Mouse (Mus musculus): Measurements from ENCODE around the gene Rtf1. TPM values are rescaled to one million over a fixed set of nuclear protein-coding genes. Genes with fewer than 3 reads are reported as not detected.
A peak's percentile ranks its signal among the peaks of the same experiment; 100 is the strongest.

The Rtf1 gene
- polyA plus RNA-seq, 1 experiment from 2014 or later = 46.1 TPM

GRCm38 (mm10) chr2:119741581-119742411 lies 66.9 kb downstream of the Rtf1 start, which contains the start of gene Itpka:
Gene Itpka, plus strand, starts transcription at chr2:119742337.
- H3K4me3 ChIP-seq (ENCODE audit: low read depth, low read length) = peak within 1 kb of the TSS; percentile 47
- ATAC-seq (ENCODE audit: insufficient number of reproducible peaks, low FRiP score, low TSS enrichment, low read depth) = peak; percentile 79
- DNase-seq (ENCODE audit: low spot score) = peak; percentile 85
- H3K27ac ChIP-seq (replicated peaks; ENCODE audit: low read depth, low read length) = peak within 1 kb of the TSS; percentile 36; the same call in 1 of the 2 replicates
- under 1% methylated on average over 49 of the region's 53 CpGs for WGBS
- no peaks in the 10 kb centered on the region for H3K9me3 ChIP-seq (ENCODE audit: control insufficient read depth, low read length)
- H3K9ac ChIP-seq (ENCODE audit: low read length) = peak within 1 kb of the TSS; percentile 60
- H3K4me1 ChIP-seq (ENCODE audit: control insufficient read depth, insufficient read depth, low read length) = peaks cover 14% of the 10 kb centered on the region
- H3K36me3 ChIP-seq (ENCODE audit: control insufficient read depth, insufficient read depth, low read length) = no peaks in the 10 kb centered on the region
- peaks cover 37% of the 10 kb centered on the region for H3K27me3 ChIP-seq (ENCODE audit: control insufficient read depth, insufficient read depth, low read length)
- peak within 1 kb of the TSS; percentile 98 for H3K4me2 ChIP-seq (ENCODE audit: low read depth, severe bottlenecking)

- Histone ChIP-seq H3K27me3 (ENCODE audit: control insufficient read depth, insufficient read depth, low read length) (peaks cover 35% of the 10 kb centered on the region), H3K4me1 (ENCODE audit: control insufficient read depth, insufficient read depth, low read length) (peaks cover 14% of the 10 kb centered on the region), H3K4me3 (ENCODE audit: low read depth, low read length) (peak overlapping the region; percentile 47), H3K9ac (ENCODE audit: low read length) (peak overlapping the region; percentile 60), H3K9me3 (ENCODE audit: control insufficient read depth, low read length) (no peaks in the 10 kb centered on the region), H3K27ac (replicated peaks; ENCODE audit: low read depth, low read length) (no peak overlapping the region), H3K36me3 (ENCODE audit: control insufficient read depth, insufficient read depth, low read length) (no peaks in the 10 kb centered on the region), H3K4me2 (ENCODE audit: low read depth, severe bottlenecking) (peak overlapping the region; percentile 98)
- peak; percentile 13; the same call in 1 of the 2 replicates for ATAC-seq (ENCODE audit: insufficient number of reproducible peaks, low FRiP score, low TSS enrichment, low read depth)
- DNase-seq (ENCODE audit: low spot score) = peak; percentile 67
- WGBS = under 1% methylated on average over 70 of the region's 70 CpGs
Observed at GRCm38 (mm10) chr2:119742461-119743175, 67.8 kb downstream of the Rtf1 start.

- DNase-seq (ENCODE audit: low spot score) = no peak
- peak overlapping the region; percentile 98 for H3K4me2 ChIP-seq (ENCODE audit: low read depth, severe bottlenecking)
- WGBS = 11% methylated on average over 26 of the region's 31 CpGs
- H3K4me1 ChIP-seq (ENCODE audit: control insufficient read depth, insufficient read depth, low read length) = peaks cover 14% of the 10 kb centered on the region
- H3K36me3 ChIP-seq (ENCODE audit: control insufficient read depth, insufficient read depth, low read length) = no peaks in the 10 kb centered on the region
- peaks cover 35% of the 10 kb centered on the region for H3K27me3 ChIP-seq (ENCODE audit: control insufficient read depth, insufficient read depth, low read length)
- H3K4me3 ChIP-seq (ENCODE audit: low read depth, low read length) = peak overlapping the region; percentile 47
- no peak for ATAC-seq (ENCODE audit: insufficient number of reproducible peaks, low FRiP score, low TSS enrichment, low read depth)
- no peak overlapping the region for H3K27ac ChIP-seq (replicated peaks; ENCODE audit: low read depth, low read length)
- no peak overlapping the region for H3K9ac ChIP-seq (ENCODE audit: low read length)
- no peaks in the 10 kb centered on the region for H3K9me3 ChIP-seq (ENCODE audit: control insufficient read depth, low read length)
Observed at GRCm38 (mm10) chr2:119743176-119743807, 68.4 kb downstream of the Rtf1 start.

- Histone ChIP-seq H3K27ac (replicated peaks; ENCODE audit: low read depth, low read length) (no peak overlapping the region), H3K4me3 (ENCODE audit: low read depth, low read length) (no peak overlapping the region; the same call in 1 of the 2 replicates), H3K27me3 (ENCODE audit: control insufficient read depth, insufficient read depth, low read length) (peaks cover 36% of the 10 kb centered on the region), H3K36me3 (ENCODE audit: control insufficient read depth, insufficient read depth, low read length) (no peaks in the 10 kb centered on the region), H3K4me2 (ENCODE audit: low read depth, severe bottlenecking) (no peak overlapping the region), H3K9me3 (ENCODE audit: control insufficient read depth, low read length) (no peaks in the 10 kb centered on the region), H3K4me1 (ENCODE audit: control insufficient read depth, insufficient read depth, low read length) (peaks cover 14% of the 10 kb centered on the region), H3K9ac (ENCODE audit: low read length) (no peak overlapping the region)
- no peak for DNase-seq (ENCODE audit: low spot score)
- ATAC-seq (ENCODE audit: insufficient number of reproducible peaks, low FRiP score, low TSS enrichment, low read depth) = no peak
- 3% methylated on average over 22 of the region's 22 CpGs for WGBS
Observed at GRCm38 (mm10) chr2:119743808-119744162, 68.9 kb downstream of the Rtf1 start.

- WGBS = 2% methylated on average over 45 of the region's 46 CpGs
- Histone ChIP-seq H3K36me3 (ENCODE audit: control insufficient read depth, insufficient read depth, low read length) (no peaks in the 10 kb centered on the region), H3K4me1 (ENCODE audit: control insufficient read depth, insufficient read depth, low read length) (peaks cover 14% of the 10 kb centered on the region), H3K27me3 (ENCODE audit: control insufficient read depth, insufficient read depth, low read length) (peaks cover 40% of the 10 kb centered on the region), H3K4me3 (ENCODE audit: low read depth, low read length) (peak overlapping the region; percentile 14; the same call in 1 of the 2 replicates), H3K27ac (replicated peaks; ENCODE audit: low read depth, low read length) (no peak overlapping the region), H3K9me3 (ENCODE audit: control insufficient read depth, low read length) (no peaks in the 10 kb centered on the region), H3K9ac (ENCODE audit: low read length) (peak overlapping the region; percentile 37; the same call in 1 of the 2 replicates), H3K4me2 (ENCODE audit: low read depth, severe bottlenecking) (peak overlapping the region; percentile 33)
- peak; percentile 60 for DNase-seq (ENCODE audit: low spot score)
- ATAC-seq (ENCODE audit: insufficient number of reproducible peaks, low FRiP score, low TSS enrichment, low read depth) = no peak
Observed at GRCm38 (mm10) chr2:119744163-119745111, 69.6 kb downstream of the Rtf1 start.

- peaks cover 42% of the 10 kb centered on the region for H3K27me3 ChIP-seq (ENCODE audit: control insufficient read depth, insufficient read depth, low read length)
- no peak for ATAC-seq (ENCODE audit: insufficient number of reproducible peaks, low FRiP score, low TSS enrichment, low read depth)
- 7% methylated on average over 1 of the region's 1 CpGs for WGBS
Observed at GRCm38 (mm10) chr2:119745281-119745680, 70.4 kb downstream of the Rtf1 start.

GRCm38 (mm10) chr2:119747554-119747953 lies 72.7 kb downstream of the Rtf1 start:
- no peak for ATAC-seq (ENCODE audit: insufficient number of reproducible peaks, low FRiP score, low TSS enrichment, low read depth)
- H3K9me3 ChIP-seq (ENCODE audit: control insufficient read depth, low read length) = no peaks in the 10 kb centered on the region
- H3K27me3 ChIP-seq (ENCODE audit: control insufficient read depth, insufficient read depth, low read length) = peaks cover 51% of the 10 kb centered on the region
- 75% methylated on average over 7 of the region's 7 CpGs for WGBS
- H3K27ac ChIP-seq (replicated peaks; ENCODE audit: low read depth, low read length) = no peak overlapping the region
- DNase-seq (ENCODE audit: low spot score) = no peak
- no peak overlapping the region for H3K9ac ChIP-seq (ENCODE audit: low read length)
- no peak overlapping the region for H3K4me3 ChIP-seq (ENCODE audit: low read depth, low read length)
- H3K4me1 ChIP-seq (ENCODE audit: control insufficient read depth, insufficient read depth, low read length) = peaks cover 7% of the 10 kb centered on the region
- H3K36me3 ChIP-seq (ENCODE audit: control insufficient read depth, insufficient read depth, low read length) = no peaks in the 10 kb centered on the region
- H3K4me2 ChIP-seq (ENCODE audit: low read depth, severe bottlenecking) = no peak overlapping the region

More at GRCm38 (mm10) chr2:119745281-119745680, 70.4 kb downstream of the Rtf1 start:
- Histone ChIP-seq H3K4me1 (ENCODE audit: control insufficient read depth, insufficient read depth, low read length) (peaks cover 14% of the 10 kb centered on the region), H3K9ac (ENCODE audit: low read length) (no peak overlapping the region), H3K9me3 (ENCODE audit: control insufficient read depth, low read length) (no peaks in the 10 kb centered on the region), H3K4me3 (ENCODE audit: low read depth, low read length) (no peak overlapping the region), H3K27ac (replicated peaks; ENCODE audit: low read depth, low read length) (no peak overlapping the region), H3K4me2 (ENCODE audit: low read depth, severe bottlenecking) (no peak overlapping the region), H3K36me3 (ENCODE audit: control insufficient read depth, insufficient read depth, low read length) (no peaks in the 10 kb centered on the region)
- peak; percentile 23 for DNase-seq (ENCODE audit: low spot score)

Measured in limb, embryonic 11.5 days (tissue).